Mouse (Mus musculus): ENCODE data around the gene Slc26a6. TPM values are rescaled to one million over a fixed set of nuclear protein-coding genes. Genes with fewer than 3 reads are reported as not detected.
A peak's percentile ranks its signal among the peaks of the same experiment; 100 is the strongest.

Slc26a6 gene
- polyA plus RNA-seq, 1 experiment = 4.3 TPM

GRCm38 (mm10) chr9:108949231-108949966 is 96.3 kb downstream of the Slc26a6 start:
- Histone ChIP-seq H3K79me3 (ENCODE audit: low read depth) (peaks cover 3% of the 10 kb centered on the region), H3K36me3 (ENCODE audit: control insufficient read depth, insufficient read depth) (peaks cover 58% of the 10 kb centered on the region), H3K4me3 (ENCODE audit: insufficient read depth, poor library complexity, severe bottlenecking) (no peak overlapping the region), H3K79me2 (ENCODE audit: control insufficient read depth, insufficient read depth) (peaks cover 9% of the 10 kb centered on the region), H3K27me3 (ENCODE audit: control insufficient read depth, insufficient read depth, insufficient read length) (no peaks in the 10 kb centered on the region), H3ac (ENCODE audit: control insufficient read depth, insufficient read length, low read depth) (no peak overlapping the region)
- TF ChIP-seq USF1 (IDR thresholded peaks at IDR 0.05; ENCODE audit: low read depth) (no peak), MAX (IDR thresholded peaks at IDR 0.05) (no peak), MYOG (IDR thresholded peaks at IDR 0.05; ENCODE audit: control insufficient read depth, extremely low read depth, insufficient read length) (no peak), FOSL1 (IDR thresholded peaks at IDR 0.05; ENCODE audit: insufficient read depth, low read length, poor library complexity, severe bottlenecking) (no peak), CTCF (IDR thresholded peaks at IDR 0.05; ENCODE audit: control insufficient read depth, insufficient read depth, insufficient read length) (no peak), MYOD1 (IDR thresholded peaks at IDR 0.05; ENCODE audit: control insufficient read depth, insufficient read length, low read depth) (no peak), CEBPB (IDR thresholded peaks at IDR 0.05; ENCODE audit: low read depth) (no peak)

DNA sequence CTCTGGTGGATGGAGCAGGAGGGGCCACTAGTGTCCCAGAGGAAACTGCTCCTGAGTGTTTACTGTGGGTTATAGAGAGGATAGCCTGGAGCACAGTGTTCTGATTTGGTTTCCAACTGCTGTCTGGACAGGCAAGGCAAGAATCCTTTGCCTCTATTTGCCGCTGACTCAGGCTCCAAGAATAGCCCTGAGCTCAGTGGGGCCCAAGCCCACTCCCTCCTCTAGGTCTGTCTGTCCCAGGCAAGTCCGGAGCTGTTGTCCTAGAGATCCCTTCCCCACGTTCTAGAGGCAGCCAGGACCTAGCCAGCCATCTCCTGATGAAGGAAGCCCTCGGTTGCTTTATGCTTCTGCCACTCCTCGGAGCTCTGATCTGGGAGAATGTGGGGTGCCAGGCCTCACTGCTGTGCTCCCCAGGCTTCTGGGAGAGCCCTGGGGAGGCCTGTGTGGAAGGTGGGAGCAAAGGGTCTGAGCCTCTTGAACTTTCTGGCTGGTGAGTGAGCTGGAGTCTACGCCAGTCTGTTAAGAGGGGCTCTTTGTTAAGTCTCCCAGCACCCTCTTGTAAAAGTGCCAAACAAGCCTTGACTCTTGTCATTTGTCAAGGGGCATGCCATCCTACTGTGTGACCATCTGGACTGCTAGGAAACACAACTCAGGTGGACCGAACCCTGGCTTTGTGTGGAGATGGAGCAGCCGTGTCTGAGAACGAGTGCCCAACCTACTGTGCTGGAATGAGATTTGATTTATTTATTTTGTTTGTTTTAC is 97.1 kb downstream of the Slc26a6 start:
- Histone ChIP-seq H3K4me3 (ENCODE audit: insufficient read depth, poor library complexity, severe bottlenecking) (no peak overlapping the region), H3K27me3 (ENCODE audit: control insufficient read depth, insufficient read depth, insufficient read length) (no peaks in the 10 kb centered on the region), H3K36me3 (ENCODE audit: control insufficient read depth, insufficient read depth) (peaks cover 51% of the 10 kb centered on the region), H3K79me3 (ENCODE audit: low read depth) (peaks cover 3% of the 10 kb centered on the region), H3ac (ENCODE audit: control insufficient read depth, insufficient read length, low read depth) (no peak overlapping the region), H3K79me2 (ENCODE audit: control insufficient read depth, insufficient read depth) (peaks cover 15% of the 10 kb centered on the region)
- TF ChIP-seq CTCF (IDR thresholded peaks at IDR 0.05; ENCODE audit: control insufficient read depth, insufficient read depth, insufficient read length) (no peak), MYOG (IDR thresholded peaks at IDR 0.05; ENCODE audit: control insufficient read depth, extremely low read depth, insufficient read length) (no peak), CEBPB (IDR thresholded peaks at IDR 0.05; ENCODE audit: low read depth) (no peak), MYOD1 (IDR thresholded peaks at IDR 0.05; ENCODE audit: control insufficient read depth, insufficient read length, low read depth) (no peak), FOSL1 (IDR thresholded peaks at IDR 0.05; ENCODE audit: insufficient read depth, low read length, poor library complexity, severe bottlenecking) (no peak), USF1 (IDR thresholded peaks at IDR 0.05; ENCODE audit: low read depth) (no peak), MAX (IDR thresholded peaks at IDR 0.05) (no peak)

- peak within 1 kb of the TSS; percentile 37 for H3K4me3 ChIP-seq (ENCODE audit: insufficient read depth, poor library complexity, severe bottlenecking)
- TF ChIP-seq MYOG (IDR thresholded peaks at IDR 0.05; ENCODE audit: control insufficient read depth, extremely low read depth, insufficient read length) = no peak
- peak; percentile 91 for TF ChIP-seq MYOD1 (IDR thresholded peaks at IDR 0.05; ENCODE audit: control insufficient read depth, insufficient read length, low read depth)
- TF ChIP-seq FOSL1 (IDR thresholded peaks at IDR 0.05; ENCODE audit: insufficient read depth, low read length, poor library complexity, severe bottlenecking) = peak; percentile 18
- no peak for TF ChIP-seq MAX (IDR thresholded peaks at IDR 0.05)
- TF ChIP-seq USF1 (IDR thresholded peaks at IDR 0.05; ENCODE audit: low read depth) = no peak
- no peak for TF ChIP-seq CEBPB (IDR thresholded peaks at IDR 0.05; ENCODE audit: low read depth)
- TF ChIP-seq CTCF (IDR thresholded peaks at IDR 0.05; ENCODE audit: control insufficient read depth, insufficient read depth, insufficient read length) = no peak
- peaks cover 36% of the 10 kb centered on the region for H3K36me3 ChIP-seq (ENCODE audit: control insufficient read depth, insufficient read depth)
- H3K27me3 ChIP-seq (ENCODE audit: control insufficient read depth, insufficient read depth, insufficient read length) = no peaks in the 10 kb centered on the region
- peaks cover 36% of the 10 kb centered on the region for H3K79me2 ChIP-seq (ENCODE audit: control insufficient read depth, insufficient read depth)
- peak within 1 kb of the TSS; percentile 57 for H3ac ChIP-seq (ENCODE audit: control insufficient read depth, insufficient read length, low read depth)
- H3K79me3 ChIP-seq (ENCODE audit: low read depth) = peaks cover 5% of the 10 kb centered on the region
These were observed 100.1 kb downstream of the Slc26a6 start, which contains the start of gene Col7a1 for GRCm38 (mm10) chr9:108953081-108953636. Gene Col7a1 (plus strand): TSS chr9:108953586.

DNA sequence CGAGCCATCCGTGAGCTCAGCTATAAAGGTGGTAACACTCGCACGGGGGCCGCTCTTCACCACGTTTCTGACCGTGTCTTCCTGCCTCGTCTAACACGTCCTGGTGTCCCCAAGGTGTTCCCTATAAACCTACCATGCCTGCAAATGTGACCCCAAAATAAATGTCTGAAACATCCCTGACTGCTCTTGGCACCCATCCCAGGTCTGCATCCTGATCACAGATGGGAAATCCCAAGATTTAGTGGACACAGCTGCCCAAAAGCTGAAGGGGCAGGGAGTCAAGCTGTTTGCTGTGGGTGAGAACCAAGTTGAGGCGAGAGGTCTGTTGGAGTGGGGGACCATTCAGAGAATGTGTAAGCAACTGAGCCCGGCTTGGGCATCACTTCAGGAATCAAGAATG is 102.2 kb downstream of the Slc26a6 start:
- Histone ChIP-seq H3K36me3 (ENCODE audit: control insufficient read depth, insufficient read depth) (peaks cover 23% of the 10 kb centered on the region), H3K79me3 (ENCODE audit: low read depth) (peaks cover 5% of the 10 kb centered on the region), H3K79me2 (ENCODE audit: control insufficient read depth, insufficient read depth) (peaks cover 36% of the 10 kb centered on the region), H3K27me3 (ENCODE audit: control insufficient read depth, insufficient read depth, insufficient read length) (no peaks in the 10 kb centered on the region), H3ac (ENCODE audit: control insufficient read depth, insufficient read length, low read depth) (no peak overlapping the region), H3K4me3 (ENCODE audit: insufficient read depth, poor library complexity, severe bottlenecking) (no peak overlapping the region)
- TF ChIP-seq USF1 (IDR thresholded peaks at IDR 0.05; ENCODE audit: low read depth) (no peak), MYOD1 (IDR thresholded peaks at IDR 0.05; ENCODE audit: control insufficient read depth, insufficient read length, low read depth) (no peak), CTCF (IDR thresholded peaks at IDR 0.05; ENCODE audit: control insufficient read depth, insufficient read depth, insufficient read length) (no peak), CEBPB (IDR thresholded peaks at IDR 0.05; ENCODE audit: low read depth) (no peak), MYOG (IDR thresholded peaks at IDR 0.05; ENCODE audit: control insufficient read depth, extremely low read depth, insufficient read length) (no peak)

GRCm38 (mm10) chr9:108955846-108956245 is 102.8 kb downstream of the Slc26a6 start:
- Histone ChIP-seq H3K79me2 (ENCODE audit: control insufficient read depth, insufficient read depth) (peaks cover 36% of the 10 kb centered on the region), H3K36me3 (ENCODE audit: control insufficient read depth, insufficient read depth) (peaks cover 28% of the 10 kb centered on the region), H3K27me3 (ENCODE audit: control insufficient read depth, insufficient read depth, insufficient read length) (no peaks in the 10 kb centered on the region), H3ac (ENCODE audit: control insufficient read depth, insufficient read length, low read depth) (no peak overlapping the region), H3K4me3 (ENCODE audit: insufficient read depth, poor library complexity, severe bottlenecking) (no peak overlapping the region), H3K79me3 (ENCODE audit: low read depth) (peaks cover 5% of the 10 kb centered on the region)
- no peak for TF ChIP-seq USF1 (IDR thresholded peaks at IDR 0.05; ENCODE audit: low read depth)
- TF ChIP-seq MYOG (IDR thresholded peaks at IDR 0.05; ENCODE audit: control insufficient read depth, extremely low read depth, insufficient read length) = no peak
- TF ChIP-seq CTCF (IDR thresholded peaks at IDR 0.05; ENCODE audit: control insufficient read depth, insufficient read depth, insufficient read length) = no peak

Small RNAs within 50 kb of the gene (microRNA-seq; reads per million reads assigned to microRNA genes)
- gene Gm23156 (ENCODE audit: borderline microRNAs expressed) = not detected

Other genes starting within 250 kb of the Slc26a6 start
- gene Arih2, start 203.9 kb upstream of the Slc26a6 start, polyA plus RNA-seq (2012; fragmentation: generic; extraction: Trizol) = 30.5 TPM
- gene Slc25a20, start 191.2 kb upstream of the Slc26a6 start, polyA plus RNA-seq (2012; fragmentation: generic; extraction: Trizol) = 20.6 TPM
- gene Prkar2a, start 164.0 kb upstream of the Slc26a6 start, polyA plus RNA-seq (2012; fragmentation: generic; extraction: Trizol) = 19.4 TPM
- gene Ip6k2, start 69.5 kb upstream of the Slc26a6 start, polyA plus RNA-seq (2012; fragmentation: generic; extraction: Trizol) = 37.1 TPM
- 7.5 TPM for gene Nckipsd, start 44.9 kb upstream of the Slc26a6 start, polyA plus RNA-seq (2012; fragmentation: generic; extraction: Trizol)
- 0.05 TPM for gene Celsr3, start 27.0 kb upstream of the Slc26a6 start, polyA plus RNA-seq (2012; fragmentation: generic; extraction: Trizol)
- not detected for gene Tmem89, start 61.3 kb downstream of the Slc26a6 start, polyA plus RNA-seq (2012; fragmentation: generic; extraction: Trizol)
- gene Uqcrc1, start 83.3 kb downstream of the Slc26a6 start, polyA plus RNA-seq (2012; fragmentation: generic; extraction: Trizol) = 382 TPM
- 10.1 TPM for gene Col7a1, start 100.3 kb downstream of the Slc26a6 start, polyA plus RNA-seq (2012; fragmentation: generic; extraction: Trizol)
- 0.56 TPM for gene Ucn2, start 132.7 kb downstream of the Slc26a6 start, polyA plus RNA-seq (2012; fragmentation: generic; extraction: Trizol)
- gene Pfkfb4, start 138.5 kb downstream of the Slc26a6 start, polyA plus RNA-seq (2012; fragmentation: generic; extraction: Trizol) = 6.7 TPM
- 86.4 TPM for gene Shisa5, start 185.3 kb downstream of the Slc26a6 start, polyA plus RNA-seq (2012; fragmentation: generic; extraction: Trizol)
- gene Trex1, start 206.5 kb downstream of the Slc26a6 start, polyA plus RNA-seq (2012; fragmentation: generic; extraction: Trizol) = 12.7 TPM
- 11.4 TPM for gene Atrip, start 220.8 kb downstream of the Slc26a6 start, polyA plus RNA-seq (2012; fragmentation: generic; extraction: Trizol)
- 12.4 TPM for gene Ccdc51, start 229.2 kb downstream of the Slc26a6 start, polyA plus RNA-seq (2012; fragmentation: generic; extraction: Trizol)
- 294 TPM for gene Tma7, start 229.3 kb downstream of the Slc26a6 start, polyA plus RNA-seq (2012; fragmentation: generic; extraction: Trizol)
- 9.1 TPM for gene Plxnb1, start 242.1 kb downstream of the Slc26a6 start, polyA plus RNA-seq (2012; fragmentation: generic; extraction: Trizol)